9 mouse cellular contexts compared by ENCODE assay signal in the genomic region with DNA sequence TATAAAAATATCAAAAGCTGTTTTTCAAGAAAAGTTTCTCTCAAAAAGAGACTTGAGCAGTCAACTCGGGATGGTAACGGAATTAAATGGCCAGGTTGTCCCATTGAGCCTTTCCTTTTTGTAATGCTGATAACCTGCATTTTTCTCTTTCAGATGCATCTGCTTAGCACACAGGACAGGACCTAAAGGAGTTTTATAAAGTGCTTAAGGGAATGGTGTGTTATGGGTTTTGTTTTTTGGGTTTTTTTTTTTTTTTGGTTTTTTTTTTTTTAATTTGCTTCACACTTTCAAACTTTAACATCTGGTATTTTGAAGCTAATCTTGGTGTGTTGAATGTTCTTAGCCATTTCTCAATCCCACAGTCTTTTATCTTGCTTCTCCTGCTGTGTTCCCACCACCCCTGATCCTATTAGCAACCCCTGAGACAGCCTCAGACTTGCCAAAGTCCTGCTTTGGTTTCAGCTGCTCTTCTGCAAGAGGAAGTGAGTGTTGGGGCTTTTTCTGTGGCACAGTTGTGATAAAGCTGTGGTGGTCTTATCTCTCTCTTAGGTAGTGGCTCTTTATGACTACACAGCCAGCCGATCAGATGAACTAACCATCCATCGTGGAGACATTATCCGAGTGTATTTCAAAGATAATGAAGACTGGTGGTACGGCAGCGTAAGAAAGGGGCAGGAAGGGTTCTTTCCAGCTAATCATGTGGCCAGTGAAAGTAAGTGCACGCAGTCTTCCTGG.
DNase-seq lines count a peak whose midpoint lies in the region; ATAC-seq and TF ChIP-seq lines count a peak whose summit lies in the region.
"Had no signal": no experiment of that assay in that cellular context is flagged by ENCODE, and none has a peak within 500 bp of the region (broad histone marks: within the 10 kb centered on the region; RNA-seq: fewer than 3 reads in every experiment).

No protein-coding gene starts in this region.

- H3K79me2 ChIP-seq in MEL (ENCODE audit: control insufficient read depth, insufficient read depth, low read length, poor library complexity) = no peaks in the 10 kb centered on the region

- WGBS in kidney, postnatal 0 days = 33% methylated on average over 8 of the region's 8 CpGs
- WGBS in embryonic facial prominence, embryonic 13.5 days = 20% methylated on average over 8 of the region's 8 CpGs
- 7% methylated on average over 8 of the region's 8 CpGs for WGBS in liver, embryonic 16.5 days (ENCODE audit: insufficient replicate concordance)

- H3K9me3 ChIP-seq in kidney, postnatal 0 days (replicated peaks; ENCODE audit: low read length) = no peaks in the 10 kb centered on the region
- H3K9me3 ChIP-seq in MEL (replicated peaks; ENCODE audit: insufficient read depth, low read length) = no peaks in the 10 kb centered on the region
- no peaks in the 10 kb centered on the region for H3K9me3 ChIP-seq in embryonic facial prominence, embryonic 13.5 days
- no peaks in the 10 kb centered on the region for H3K9me3 ChIP-seq in liver, embryonic 16.5 days (replicated peaks; ENCODE audit: control insufficient read depth, low read length)
- H3K9me3 ChIP-seq: lung, embryonic 15.5 days had no signal

- ATAC-seq in kidney, postnatal 0 days (replicated peaks; ENCODE audit: low FRiP score, low read depth) = no peak
- ATAC-seq in embryonic facial prominence, embryonic 13.5 days (ENCODE audit: insufficient number of reproducible peaks, insufficient read depth, low FRiP score, low TSS enrichment, low read depth) = no peak
- ATAC-seq in liver, embryonic 16.5 days (ENCODE audit: low read depth) = peak; percentile 88

- no peak overlapping the region for H3K27ac ChIP-seq in kidney, postnatal 0 days
- peak overlapping the region; percentile 92 for H3K27ac ChIP-seq in MEL (ENCODE audit: control insufficient read depth, low read depth, low read length)
- H3K27ac ChIP-seq in embryonic facial prominence, embryonic 13.5 days = no peak overlapping the region
- H3K27ac ChIP-seq in liver, embryonic 16.5 days (ENCODE audit: low read length) = peak overlapping the region; percentile 30; the same call in 1 of the 2 replicates
- H3K27ac ChIP-seq: lung, embryonic 15.5 days had no signal

- no peaks in the 10 kb centered on the region; the same call in 1 of the 2 replicates for H3K4me1 ChIP-seq in kidney, postnatal 0 days (replicated peaks; ENCODE audit: insufficient read depth, low read length)
- H3K4me1 ChIP-seq in MEL (ENCODE audit: control insufficient read depth in 1 of 2, insufficient read depth in 2 of 2, low read length in 2 of 2) = peaks cover 32 to 36% of the 10 kb centered on the region in 2 experiments
- H3K4me1 ChIP-seq in embryonic facial prominence, embryonic 13.5 days = peaks cover 16% of the 10 kb centered on the region; the same call in 1 of the 2 replicates
- H3K4me1 ChIP-seq in liver, embryonic 16.5 days (ENCODE audit: control insufficient read depth, low read depth, low read length) = peaks cover 17% of the 10 kb centered on the region

- no peaks in the 10 kb centered on the region for H3K27me3 ChIP-seq in kidney, postnatal 0 days (ENCODE audit: insufficient read depth, low read length)
- H3K27me3 ChIP-seq in MEL (ENCODE audit: control insufficient read depth in 1 of 2, insufficient read depth in 2 of 2, low read length in 2 of 2) = no peaks in the 10 kb centered on the region
- H3K27me3 ChIP-seq in embryonic facial prominence, embryonic 13.5 days = peaks cover 10% of the 10 kb centered on the region
- H3K27me3 ChIP-seq in liver, embryonic 16.5 days (ENCODE audit: control insufficient read depth, insufficient read depth, low read depth, low read length) = no peaks in the 10 kb centered on the region
- H3K27me3 ChIP-seq: lung, embryonic 15.5 days had no signal

- TF ChIP-seq EP300 in MEL (IDR thresholded peaks at IDR 0.05; ENCODE audit: low read depth in 1 of 2, low read length in 2 of 2) = peak; percentile 99

- TF ChIP-seq RAD21 in MEL (IDR thresholded peaks at IDR 0.05; ENCODE audit: low read depth, low read length) = no peak

- no peaks in the 10 kb centered on the region for H3K36me3 ChIP-seq in kidney, postnatal 0 days (ENCODE audit: insufficient read depth, low read length)
- peaks cover 0 to 48% of the 10 kb centered on the region in 2 experiments; a peak in 2 of 4 replicates for H3K36me3 ChIP-seq in MEL (ENCODE audit: control insufficient read depth in 1 of 2, insufficient read depth in 2 of 2, low read length in 2 of 2)
- no peaks in the 10 kb centered on the region for H3K36me3 ChIP-seq in embryonic facial prominence, embryonic 13.5 days
- no peaks in the 10 kb centered on the region for H3K36me3 ChIP-seq in liver, embryonic 16.5 days (ENCODE audit: control insufficient read depth, insufficient read depth)
- H3K36me3 ChIP-seq: lung, embryonic 15.5 days had no signal

- no peak overlapping the region for H3K9ac ChIP-seq in kidney, postnatal 0 days (ENCODE audit: low read depth, low read length)
- H3K9ac ChIP-seq in MEL (ENCODE audit: control insufficient read depth, low read depth, low read length, poor library complexity, severe bottlenecking) = peak overlapping the region; percentile 4
- no peak overlapping the region for H3K9ac ChIP-seq in embryonic facial prominence, embryonic 13.5 days
- H3K9ac ChIP-seq in liver, embryonic 16.5 days (ENCODE audit: low read depth, low read length) = 0 out of 2 replicates have a peak overlapping the region, but pooled peaks have one; percentile 50
- H3K9ac ChIP-seq: lung, embryonic 15.5 days had no signal

- TF ChIP-seq POLR2A in MEL (IDR thresholded peaks at IDR 0.05; ENCODE audit: control insufficient read depth in 1 of 2, insufficient read depth in 1 of 2, low read depth in 1 of 2, low read length in 2 of 2, poor library complexity in 1 of 2) = no peak

- DNase-seq in kidney, postnatal 0 days (ENCODE audit: low spot score) = no peak
- DNase-seq in kidney, postnatal 25 days = no peak
- peak; percentile 98 for DNase-seq in MEL (ENCODE audit: low read depth, low spot score)
- DNase-seq in urinary bladder, postnatal 25 days (ENCODE audit: low spot score) = no peak
- no peak for DNase-seq in lung, postnatal 36 days
- no peak for DNase-seq in layer of hippocampus, adult 9-11 months

- H3K4me3 ChIP-seq in kidney, postnatal 0 days (replicated peaks; ENCODE audit: low read depth, low read length) = no peak overlapping the region
- no peak overlapping the region for H3K4me3 ChIP-seq in MEL (ENCODE audit: control insufficient read depth in 1 of 2, insufficient read depth in 1 of 2, low read depth in 2 of 2, low read length in 2 of 2)
- no peak overlapping the region for H3K4me3 ChIP-seq in embryonic facial prominence, embryonic 13.5 days
- H3K4me3 ChIP-seq in liver, embryonic 16.5 days (ENCODE audit: low read depth, low read length) = peak overlapping the region; percentile 47
- H3K4me3 ChIP-seq: lung, embryonic 15.5 days had no signal

- no peak for TF ChIP-seq CTCF in kidney, postnatal 0 days (IDR thresholded peaks at IDR 0.05; ENCODE audit: low read depth)
- no peak for TF ChIP-seq CTCF in MEL (IDR thresholded peaks at IDR 0.05 in 2 of 3, conservative IDR thresholded peaks at IDR 0.05 in 1 of 3; ENCODE audit: control insufficient read depth in 1 of 3, insufficient read depth in 1 of 3, low read depth in 2 of 3, low read length in 3 of 3, poor library complexity in 1 of 3, severe bottlenecking in 1 of 3)

- peak overlapping the region; percentile 53; the same call in 1 of the 2 replicates for H3K4me2 ChIP-seq in kidney, postnatal 0 days (ENCODE audit: low read length)
- H3K4me2 ChIP-seq in embryonic facial prominence, embryonic 13.5 days = peak overlapping the region; percentile 39; the same call in 1 of the 2 replicates
- peak overlapping the region; percentile 53 for H3K4me2 ChIP-seq in liver, embryonic 16.5 days (ENCODE audit: low read depth, low read length)

TF ChIP-seq in MEL, 35 proteins besides CTCF, POLR2A, EP300 and RAD21 (continues in another document):
- TF ChIP-seq E2F4 (IDR thresholded peaks at IDR 0.05; ENCODE audit: borderline replicate concordance, low read depth, low read length) (no peak), CHD1 (IDR thresholded peaks at IDR 0.05; ENCODE audit: low read depth, low read length) (no peak), POLR2AphosphoS2 (IDR thresholded peaks at IDR 0.05; ENCODE audit: low read length) (no peak), HCFC1 (IDR thresholded peaks at IDR 0.05; ENCODE audit: low read depth, low read length) (peak; percentile 55; the same call in 1 of the 2 replicates), MAX (IDR thresholded peaks at IDR 0.05; ENCODE audit: low read length) (peak; percentile 39; the same call in 1 of the 2 replicates), MAFK (IDR thresholded peaks at IDR 0.05; ENCODE audit: borderline replicate concordance, low read depth, low read length) (peak; percentile 89), USF1 (IDR thresholded peaks at IDR 0.05; ENCODE audit: low read depth, low read length) (peak; percentile 80), ZMIZ1 (IDR thresholded peaks at IDR 0.05; ENCODE audit: low read depth, low read length) (peak; percentile 86; the same call in 1 of the 2 replicates), MYB (IDR thresholded peaks at IDR 0.05; ENCODE audit: low read depth, low read length) (peak; percentile 78), MAZ (IDR thresholded peaks at IDR 0.05; ENCODE audit: low read depth, low read length) (peak; percentile 89), RCOR1 (IDR thresholded peaks at IDR 0.05; ENCODE audit: low read depth, low read length) (peak; percentile 99), TAL1 (IDR thresholded peaks at IDR 0.05; ENCODE audit: low read length) (peak; percentile 99), ZNF384 (IDR thresholded peaks at IDR 0.05; ENCODE audit: low read depth, low read length) (peak; percentile 97), MYC (IDR thresholded peaks at IDR 0.05; ENCODE audit: low read depth, low read length) (peak; percentile 80; the same call in 1 of the 2 replicates), NRF1 (IDR thresholded peaks at IDR 0.05; ENCODE audit: insufficient read depth, low read depth, low read length, poor library complexity, severe bottlenecking) (no peak), GABPA (IDR thresholded peaks at IDR 0.05; ENCODE audit: low read depth, low read length) (no peak), TCF12 (IDR thresholded peaks at IDR 0.05; ENCODE audit: low read depth, low read length) (peak; percentile 99), GATA1 (IDR thresholded peaks at IDR 0.05; ENCODE audit: low read depth, low read length) (peak; percentile 100), BHLHE40 (IDR thresholded peaks at IDR 0.05; ENCODE audit: borderline replicate concordance, low read depth, low read length) (peak; percentile 86), SMC3 (IDR thresholded peaks at IDR 0.05; ENCODE audit: low read depth, low read length) (peak; percentile 25; the same call in 1 of the 2 replicates), CHD2 (IDR thresholded peaks at IDR 0.05; ENCODE audit: low read length) (peak; percentile 31; the same call in 1 of the 2 replicates), ETS1 (IDR thresholded peaks at IDR 0.05; ENCODE audit: low read depth, low read length) (peak; percentile 99), SIN3A (IDR thresholded peaks at IDR 0.05; ENCODE audit: low read length) (peak; percentile 92), TBP (IDR thresholded peaks at IDR 0.05; ENCODE audit: low read depth, low read length) (peak; percentile 56)

Comparison
In these comparisons a context has a peak if more than half of its experiments do, and no peak if none do; other contexts are left out.
1. H3K27ac ChIP-seq: peak in MEL (single experiment) and liver, embryonic 16.5 days (single experiment); none in kidney, postnatal 0 days (single experiment) and embryonic facial prominence, embryonic 13.5 days (single experiment).
2. H3K9ac ChIP-seq: peak in MEL (single experiment) and liver, embryonic 16.5 days (single experiment); none in kidney, postnatal 0 days (single experiment) and embryonic facial prominence, embryonic 13.5 days (single experiment).
3. Peak in every context shown above with its lines, with median percentiles within 50 percentile points of each other: H3K4me2 ChIP-seq.